Mouse (Mus musculus): ENCODE data around the gene Gadd45gip1.

GRCm38 (mm10) chr8:84799999-84800831 lies 31.1 kb upstream of the Gadd45gip1 start, which contains the start of gene Nfix:
- TF ChIP-seq CTCF (IDR thresholded peaks at IDR 0.05; ENCODE audit: insufficient read depth, low read length), result no peak
- TF ChIP-seq POLR2A (IDR thresholded peaks at IDR 0.05; ENCODE audit: borderline replicate concordance, extremely low read depth, low read depth, low read length), result 0 out of 2 replicates have a peak, but pooled peaks have one; percentile 42

Measured in lung, adult 2 months (tissue).